Mouse (Mus musculus) right cerebral cortex, postnatal 14 days (tissue): Measurements from ENCODE around the gene E130114P18Rik.

ENCODE experiments used
- DNase-seq: peaks from one replicate; pipeline ENCODE4 v3.0.0; 2022

E130114P18Rik gene

GRCm38 (mm10) chr4:97777706-97778176, at the start of gene E130114P18Rik:
E130114P18Rik (minus strand) TSS chr4:97778078.
- DNase-seq = peak; percentile 45

GRCm38 (mm10) chr4:97827115-97827514, 49.2 kb upstream of the E130114P18Rik start:
- DNase-seq = no peak

DNA sequence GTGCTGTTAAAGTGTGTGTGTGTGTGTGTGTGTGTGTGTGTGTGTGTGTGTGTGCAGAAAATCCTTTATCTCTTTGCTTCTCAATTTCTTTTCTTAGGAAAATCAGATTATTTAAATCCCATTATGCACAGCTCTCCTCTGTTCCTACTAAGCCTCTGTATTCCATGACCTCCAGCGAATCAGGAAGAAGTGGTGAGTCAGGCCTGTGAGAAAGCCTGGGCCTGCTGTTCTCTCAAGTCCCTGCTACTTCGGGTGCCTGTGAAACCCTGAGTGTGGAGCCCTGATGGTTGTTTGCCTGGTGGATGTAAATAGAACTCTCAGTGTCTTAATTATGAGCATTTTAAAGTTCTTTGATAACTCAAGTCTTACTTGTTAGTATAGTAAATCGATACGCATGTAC, 48.0 kb upstream of the E130114P18Rik start:
- no peak for DNase-seq

DNA sequence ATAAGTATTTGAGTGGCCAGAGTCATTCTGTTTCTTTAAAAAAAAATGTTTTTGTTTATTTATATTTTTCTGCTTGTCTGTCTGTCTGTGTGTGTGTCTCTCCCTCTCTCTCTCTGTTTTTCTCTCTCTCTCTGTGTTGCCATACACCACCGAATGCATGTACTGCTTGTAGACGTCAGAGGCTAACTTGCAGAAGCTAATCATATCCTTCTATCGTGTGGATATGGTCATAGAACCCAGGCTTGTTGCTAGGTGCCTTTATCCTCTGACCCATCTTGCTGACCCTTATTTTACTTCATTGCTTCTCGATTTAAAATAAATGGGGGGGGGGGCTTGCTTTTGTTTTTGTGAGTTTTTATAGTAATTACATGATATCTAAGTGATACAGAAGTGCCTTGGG, 47.6 kb upstream of the E130114P18Rik start:
- no peak for DNase-seq

DNA sequence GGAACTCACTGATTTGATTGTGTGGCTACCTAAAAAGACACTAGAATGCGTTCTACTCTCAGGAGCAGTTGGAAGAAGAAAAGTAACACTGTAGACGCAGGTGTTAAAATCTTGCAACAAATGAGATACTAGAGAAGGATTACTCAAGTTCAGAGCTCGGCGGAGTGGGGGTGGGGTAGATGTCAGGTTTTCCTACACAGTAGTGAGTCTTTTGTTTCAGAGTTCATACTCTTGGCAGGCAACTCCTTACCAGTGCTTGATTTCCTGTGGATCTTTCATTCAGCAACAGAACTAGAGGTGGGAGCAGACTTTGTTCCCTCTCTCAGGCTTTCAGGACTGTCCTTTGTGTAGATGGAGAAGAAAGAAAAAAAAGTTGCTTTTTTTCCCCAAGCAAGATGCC, 46.6 kb upstream of the E130114P18Rik start:
- DNase-seq = no peak

- no peak for DNase-seq
Measured at GRCm38 (mm10) chr4:97823512-97823911, 45.6 kb upstream of the E130114P18Rik start.

GRCm38 (mm10) chr4:97821556-97822251, 43.8 kb upstream of the E130114P18Rik start:
- no peak for DNase-seq

- no peak for DNase-seq
Measured at GRCm38 (mm10) chr4:97820474-97821259, 42.8 kb upstream of the E130114P18Rik start.

DNA sequence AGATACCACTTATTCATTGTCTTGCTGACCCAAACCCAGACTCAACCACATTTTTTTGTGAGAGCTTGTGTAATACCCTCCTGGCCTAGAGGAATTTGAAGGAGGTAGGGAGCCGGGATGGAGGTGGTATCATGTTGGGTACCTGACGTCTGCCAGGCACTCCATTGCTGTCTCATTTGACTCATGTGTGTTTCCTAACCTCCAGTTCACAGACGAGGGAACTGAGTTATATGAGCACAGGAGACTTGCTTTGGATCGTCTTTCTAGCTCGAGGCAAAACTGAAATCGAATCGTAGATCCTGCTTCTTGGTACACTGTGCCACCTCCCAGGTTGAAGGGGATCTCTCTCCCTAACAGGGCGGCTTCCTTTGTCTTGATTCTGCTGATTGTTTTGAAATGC, 41.2 kb upstream of the E130114P18Rik start:
- no peak for DNase-seq

GRCm38 (mm10) chr4:97818498-97818897, 40.6 kb upstream of the E130114P18Rik start:
- no peak for DNase-seq

DNA sequence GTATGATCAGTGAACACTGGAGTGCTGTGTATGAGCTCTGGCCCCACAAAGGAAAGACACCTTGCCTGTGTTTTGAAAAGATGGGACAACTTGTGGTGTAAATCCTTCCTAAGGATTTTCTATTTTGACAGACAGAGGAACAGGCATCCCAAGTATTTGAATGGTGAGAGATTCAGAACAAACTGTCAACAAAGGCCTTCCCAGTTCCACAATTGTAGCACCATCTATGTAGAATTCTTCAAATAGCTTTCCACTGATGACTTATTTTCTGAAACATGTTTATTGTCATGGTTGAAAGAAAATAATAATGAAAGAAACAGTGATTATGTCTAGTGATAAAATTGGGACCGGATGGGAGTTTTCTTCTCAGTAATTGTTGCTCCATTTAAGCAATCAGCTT, 39.9 kb upstream of the E130114P18Rik start:
- no peak for DNase-seq

DNA sequence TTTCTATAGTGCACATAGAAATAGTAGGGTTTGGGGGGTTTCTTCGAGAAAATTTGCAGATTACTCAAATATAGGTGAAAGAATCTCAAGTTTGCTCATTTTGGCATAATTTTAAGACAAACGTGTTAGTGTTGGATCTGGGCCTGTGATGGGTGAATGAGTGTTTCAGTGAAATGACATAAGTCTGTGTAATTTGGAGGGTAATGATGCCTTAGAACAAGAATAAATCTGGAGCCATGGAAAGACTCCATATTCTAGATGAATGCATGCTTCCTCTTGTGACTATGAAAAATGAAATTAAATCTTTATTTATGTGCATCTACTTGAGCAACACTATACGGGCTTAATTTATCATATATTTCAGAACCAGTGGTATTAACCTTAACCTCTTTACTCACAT, 38.9 kb upstream of the E130114P18Rik start:
- DNase-seq = no peak

DNA sequence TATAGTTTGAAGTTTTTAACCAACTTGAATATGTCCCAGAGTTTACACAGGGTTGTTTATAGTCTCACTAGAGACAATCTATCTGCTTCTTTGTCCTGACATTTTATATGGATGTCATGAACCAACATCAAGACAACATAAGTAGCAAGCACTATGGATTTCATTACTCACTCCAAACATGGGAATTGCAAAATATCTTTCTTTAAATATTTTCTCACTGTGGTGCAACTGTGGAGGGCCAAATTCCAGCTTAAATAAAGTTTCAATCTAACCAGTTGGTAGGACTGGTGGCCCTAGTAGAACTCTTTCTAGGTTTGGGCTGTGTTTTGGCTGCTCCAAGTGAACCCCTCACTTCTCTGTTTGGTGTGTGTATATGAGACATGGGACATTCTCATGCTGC, 38.1 kb upstream of the E130114P18Rik start:
- no peak for DNase-seq

DNA sequence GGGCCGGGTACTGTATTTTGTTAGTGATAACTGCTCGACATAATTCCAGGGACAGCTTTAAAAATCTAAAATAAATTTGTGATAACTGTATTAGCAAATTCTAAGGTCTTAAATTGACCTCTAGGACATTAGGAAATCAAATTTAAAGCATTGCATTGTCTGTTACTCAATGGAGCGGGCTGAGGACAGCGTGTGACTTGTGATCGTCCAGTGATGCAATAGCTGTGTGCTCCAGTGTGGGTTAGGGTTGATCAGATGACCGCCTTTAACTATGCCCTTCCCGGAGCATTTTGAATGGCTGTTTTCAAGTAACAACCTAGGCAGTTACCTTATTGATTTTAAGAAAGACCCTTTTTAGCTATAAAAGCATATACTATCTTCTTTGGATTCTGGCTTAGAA, 36.6 kb upstream of the E130114P18Rik start:
- DNase-seq = no peak

DNA sequence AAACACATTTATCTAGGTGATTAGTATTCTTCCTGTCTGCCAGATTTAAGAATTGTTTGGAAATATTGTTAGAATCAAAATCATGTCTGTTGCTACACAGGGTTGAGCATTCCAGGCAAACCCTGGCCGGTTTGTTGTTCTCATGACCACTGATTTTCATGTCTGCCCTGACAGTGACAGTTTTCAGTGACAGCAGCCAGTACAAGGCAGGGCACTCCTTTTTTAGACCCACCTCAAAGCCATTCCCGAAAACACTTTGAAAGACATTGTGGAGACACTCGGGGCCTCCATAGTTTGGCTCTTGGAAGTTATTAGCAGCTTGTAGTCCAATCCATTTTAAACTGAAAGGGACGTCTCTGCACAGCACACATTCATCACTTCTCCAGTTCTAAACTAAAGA, 36.1 kb upstream of the E130114P18Rik start:
- no peak for DNase-seq

- DNase-seq = no peak
Measured at GRCm38 (mm10) chr4:97813035-97813434, 35.2 kb upstream of the E130114P18Rik start.

DNA sequence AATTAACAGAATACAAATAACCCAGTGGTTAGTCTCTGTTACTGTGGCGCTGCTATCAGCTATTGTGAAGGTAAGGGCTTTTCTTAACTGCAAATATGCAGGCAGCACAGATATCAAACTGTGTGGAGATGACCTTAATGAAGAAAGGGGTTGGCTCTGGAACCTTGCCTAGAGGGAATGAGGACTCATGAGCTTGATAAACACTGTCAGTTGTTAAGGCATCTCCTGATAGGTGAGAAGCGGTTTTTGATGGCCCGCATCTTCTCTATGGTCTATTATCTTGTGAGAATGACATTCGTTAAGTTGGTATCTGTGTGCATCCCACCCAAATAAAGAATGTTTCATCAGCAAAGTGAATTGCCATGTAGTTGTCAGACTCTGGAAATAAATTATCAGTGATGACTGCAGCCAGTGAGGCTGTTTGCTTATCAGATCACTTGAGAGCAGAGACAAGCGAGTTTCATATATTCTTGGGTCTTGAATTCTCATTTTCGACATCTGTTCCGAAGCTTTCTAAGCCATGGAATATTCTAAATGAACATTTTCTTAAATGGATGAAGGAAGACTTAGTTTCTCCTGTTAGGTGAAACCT, 32.6 kb upstream of the E130114P18Rik start:
- DNase-seq = no peak

- DNase-seq = no peak
Measured at GRCm38 (mm10) chr4:97809582-97810295, 31.9 kb upstream of the E130114P18Rik start.

DNA sequence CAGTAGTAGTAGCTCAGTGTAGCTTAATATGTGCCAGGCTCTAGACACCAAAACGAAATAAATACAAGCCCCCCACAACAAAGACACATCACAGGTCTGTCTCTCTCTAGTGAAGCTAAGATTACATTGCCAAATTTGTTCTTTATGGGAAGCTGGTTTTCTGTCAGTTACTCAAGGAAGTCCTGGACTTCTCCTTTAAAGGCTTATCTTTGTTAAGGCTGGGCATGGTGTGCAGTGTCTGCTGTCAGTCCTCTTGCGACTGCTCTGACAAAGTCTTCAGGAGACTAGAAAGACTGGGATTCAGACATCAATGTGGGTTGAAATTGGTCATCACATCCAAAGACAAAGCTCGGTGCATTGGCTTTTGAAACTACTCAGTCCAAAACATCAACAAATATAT, 31.0 kb upstream of the E130114P18Rik start:
- no peak for DNase-seq

- no peak for DNase-seq
Measured at GRCm38 (mm10) chr4:97806924-97807323, 29.0 kb upstream of the E130114P18Rik start.

DNA sequence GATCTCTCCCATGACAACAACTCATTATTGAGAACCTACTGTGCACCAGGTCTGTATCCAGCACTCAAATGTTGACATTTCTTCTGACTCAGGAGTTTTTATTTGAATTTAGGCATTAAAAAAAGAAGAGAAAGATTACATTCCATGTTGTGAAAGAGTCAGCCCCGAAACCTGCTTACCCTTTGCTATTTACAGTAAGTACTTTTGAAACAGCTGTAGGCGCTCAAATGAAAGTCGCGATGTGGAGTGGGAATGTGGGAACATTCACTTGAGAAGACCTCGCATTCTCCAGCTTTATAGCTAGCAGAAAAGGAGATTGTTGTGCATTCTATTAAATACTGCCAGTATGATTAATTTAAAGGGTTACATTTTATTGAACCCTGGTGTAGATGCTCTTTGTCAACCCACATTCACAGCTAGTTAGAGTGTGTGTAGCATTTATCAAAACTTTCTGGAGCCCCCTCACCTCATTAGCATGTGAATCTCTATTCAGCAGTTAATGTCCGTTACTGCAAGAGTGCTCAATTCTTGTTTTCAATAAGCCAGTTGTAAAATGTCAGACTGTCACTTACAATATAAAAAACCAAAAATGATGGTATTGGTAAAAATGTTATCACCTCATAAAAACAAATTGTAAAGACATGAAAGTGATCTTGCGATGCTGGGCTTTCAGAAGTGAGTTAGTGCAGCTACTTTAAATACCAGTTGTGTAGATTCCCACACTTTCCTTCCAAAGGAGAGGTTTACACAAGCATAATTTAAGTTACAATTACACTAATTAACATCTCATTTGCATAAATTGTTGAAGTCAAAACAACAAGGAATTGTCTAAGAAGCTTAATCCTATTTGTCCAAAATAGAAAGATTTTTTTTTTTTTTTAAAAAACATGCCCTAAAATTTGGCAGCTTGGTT, 28.3 kb upstream of the E130114P18Rik start:
- DNase-seq = no peak

DNA sequence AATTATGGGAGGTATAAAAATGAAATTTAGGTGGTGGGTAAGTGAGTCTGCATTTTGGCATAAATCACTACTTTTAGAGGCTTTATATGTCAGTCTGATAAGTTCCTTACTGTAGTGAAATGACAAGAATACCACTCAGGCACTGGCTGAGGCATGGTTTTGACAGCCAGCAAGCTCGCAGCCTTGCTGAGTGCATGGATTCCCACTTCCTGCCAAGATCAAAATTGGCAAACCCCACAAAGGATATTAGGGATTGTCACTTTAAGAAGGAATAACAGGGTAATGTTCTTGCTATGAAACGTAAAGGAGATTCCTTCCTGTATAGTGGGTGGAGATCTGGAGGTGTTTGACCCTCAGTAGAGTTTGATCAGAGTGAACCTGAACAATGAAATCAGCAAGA, 27.4 kb upstream of the E130114P18Rik start:
- no peak for DNase-seq
